Mouse (Mus musculus): ENCODE results near the gene Lonp1. TPM values are rescaled to one million over a fixed set of nuclear protein-coding genes. Genes with fewer than 3 reads are reported as not detected.
A peak's percentile ranks its signal among the peaks of the same experiment; 100 is the strongest.

The Lonp1 gene
- polyA plus RNA-seq, 1 experiment from 2014 or later: 43.3 TPM

DNA sequence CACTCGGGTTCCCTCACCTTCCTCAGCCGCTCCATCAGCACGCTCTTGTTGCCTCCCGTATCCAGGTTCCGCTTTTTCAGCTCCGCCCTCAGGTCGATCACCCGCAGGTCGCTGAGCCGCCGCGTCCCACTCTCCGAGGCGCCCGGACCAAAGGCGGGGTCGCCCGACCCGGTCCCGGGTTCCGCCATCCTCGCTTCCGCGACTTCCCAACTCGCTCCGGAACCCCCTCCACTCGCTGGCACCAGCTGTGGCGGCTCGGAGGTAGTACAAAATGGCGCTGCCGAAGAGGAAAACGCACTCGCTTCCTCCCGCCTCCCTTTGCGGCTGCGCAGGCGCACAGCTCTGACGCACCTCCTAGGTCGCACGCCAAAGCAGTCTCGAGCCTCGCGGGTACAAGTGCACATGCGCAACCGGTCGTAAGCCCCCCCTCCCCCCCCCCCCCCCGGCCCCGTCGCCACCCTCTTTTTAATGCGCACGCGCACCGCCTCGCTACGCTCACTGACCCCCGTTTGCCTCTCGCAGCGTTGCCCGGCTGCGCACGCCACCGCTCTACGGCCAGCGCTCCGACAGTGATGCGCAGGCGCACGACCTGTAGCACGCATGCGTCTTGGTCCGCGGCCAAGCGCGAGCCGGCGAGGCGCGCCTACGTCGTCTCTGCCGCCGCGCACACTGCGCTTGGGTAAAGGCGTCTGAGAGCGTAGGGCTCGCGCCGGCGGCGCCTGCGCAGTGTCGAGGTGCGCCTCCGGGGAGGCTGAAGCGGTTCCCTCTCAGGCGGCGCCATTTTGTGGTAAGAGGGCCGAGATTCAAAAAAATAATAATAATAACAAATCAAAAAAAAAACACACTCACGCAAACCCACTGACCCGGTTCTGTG is 42.2 kb downstream of the Lonp1 start, which contains the start of the genes Safb2 and Safb:
TSS of gene Safb2 (minus strand) at position 329 of the 874 bp plus-strand sequence.
TSS of gene Safb (plus strand) at position 569 of the 874 bp plus-strand sequence.
- H3K27ac ChIP-seq (replicated peaks): peak within 1 kb of the TSS; percentile 95
- H3K36me3 ChIP-seq: peaks cover 51% of the 10 kb centered on the region
- H3K4me2 ChIP-seq: peak within 1 kb of the TSS; percentile 92
- peaks cover 65% of the 10 kb centered on the region for H3K4me1 ChIP-seq
- H3K27me3 ChIP-seq (replicated peaks): no peaks in the 10 kb centered on the region
- H3K4me3 ChIP-seq (replicated peaks): peak within 1 kb of the TSS; percentile 88
- peak within 1 kb of the TSS; percentile 87 for H3K9ac ChIP-seq (replicated peaks)
- under 1% methylated on average over 93 of the region's 101 CpGs for WGBS
- ATAC-seq (ENCODE audit: low FRiP score): peak; percentile 95
- no peaks in the 10 kb centered on the region for H3K9me3 ChIP-seq (replicated peaks)

DNA sequence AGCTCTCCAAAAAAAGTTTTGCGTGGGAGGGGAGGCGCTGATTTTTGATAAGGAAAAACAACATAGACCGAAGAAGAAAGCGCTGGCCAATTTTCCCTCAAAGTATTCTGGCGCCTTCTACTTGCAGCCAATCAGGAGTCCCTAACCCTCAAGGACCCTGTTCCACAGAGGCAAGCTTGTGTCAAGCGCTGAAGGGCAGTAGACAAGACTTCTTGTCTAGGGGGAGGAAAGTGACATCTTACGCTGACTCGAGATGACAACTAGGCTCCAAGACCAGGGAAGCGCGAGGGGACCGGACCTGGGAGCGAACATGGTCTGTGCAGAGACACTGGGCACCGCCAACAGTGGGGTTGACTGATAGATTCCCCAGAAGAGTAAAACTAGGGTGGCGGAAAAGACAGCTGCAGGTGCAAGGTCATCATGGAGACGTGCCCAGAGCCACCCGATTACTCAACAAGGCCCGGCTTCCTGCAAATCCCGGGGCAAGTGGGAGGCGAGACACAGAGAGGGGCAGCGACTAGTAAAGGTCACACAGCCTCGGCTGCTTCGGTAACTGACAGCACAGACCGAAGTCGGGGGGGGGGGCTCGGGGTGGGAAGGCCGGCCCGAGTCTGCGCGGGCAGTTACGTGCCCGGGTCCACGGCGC is 43.0 kb downstream of the Lonp1 start:
- Histone ChIP-seq H3K4me2 (peak overlapping the region; percentile 92), H3K4me3 (replicated peaks) (peak overlapping the region; percentile 88), H3K27ac (replicated peaks) (peak overlapping the region; percentile 95), H3K4me1 (peaks cover 62% of the 10 kb centered on the region), H3K9ac (replicated peaks) (peak overlapping the region; percentile 87), H3K36me3 (peaks cover 51% of the 10 kb centered on the region), H3K27me3 (replicated peaks) (no peaks in the 10 kb centered on the region), H3K9me3 (replicated peaks) (no peaks in the 10 kb centered on the region)
- peak; percentile 0; the same call in 1 of the 2 replicates for ATAC-seq (ENCODE audit: low FRiP score)
- 5% methylated on average over 33 of the region's 33 CpGs for WGBS

DNA sequence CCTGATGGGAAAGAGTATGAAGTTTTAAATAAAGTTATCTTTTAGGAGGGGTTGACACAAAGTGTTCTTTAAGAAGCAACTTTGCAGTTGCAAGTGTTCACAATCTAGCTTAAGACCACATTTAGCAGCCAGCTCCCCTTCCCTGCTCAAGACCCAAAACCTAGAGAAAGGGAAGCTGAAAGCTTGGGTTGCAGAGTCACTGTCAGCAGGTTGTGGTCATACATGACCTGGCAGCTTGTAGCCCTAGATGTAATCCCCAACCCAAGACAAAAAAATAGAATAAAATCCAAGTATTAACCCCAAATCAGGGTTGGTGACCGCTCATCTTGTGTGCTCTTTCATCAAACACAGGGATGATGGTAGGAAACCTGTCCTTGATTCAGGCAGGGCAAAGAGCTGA is 43.6 kb downstream of the Lonp1 start:
- Histone ChIP-seq H3K27me3 (replicated peaks) (no peaks in the 10 kb centered on the region), H3K4me3 (replicated peaks) (peak overlapping the region; percentile 88), H3K27ac (replicated peaks) (peak overlapping the region; percentile 95; the same call in 1 of the 2 replicates), H3K9ac (replicated peaks) (peak overlapping the region; percentile 87), H3K9me3 (replicated peaks) (no peaks in the 10 kb centered on the region), H3K4me1 (peaks cover 56% of the 10 kb centered on the region), H3K4me2 (peak overlapping the region; percentile 92), H3K36me3 (peaks cover 52% of the 10 kb centered on the region)
- WGBS: 86% methylated on average over 1 of the region's 1 CpGs
- no peak for ATAC-seq (ENCODE audit: low FRiP score)

- 87% methylated on average over 3 of the region's 3 CpGs for WGBS
- Histone ChIP-seq H3K9me3 (replicated peaks) (no peaks in the 10 kb centered on the region), H3K4me2 (no peak overlapping the region), H3K36me3 (peaks cover 90% of the 10 kb centered on the region), H3K4me1 (no peaks in the 10 kb centered on the region; the same call in 1 of the 2 replicates), H3K4me3 (replicated peaks) (no peak overlapping the region), H3K27me3 (replicated peaks) (no peaks in the 10 kb centered on the region), H3K27ac (replicated peaks) (no peak overlapping the region), H3K9ac (replicated peaks) (no peak overlapping the region)
- ATAC-seq (ENCODE audit: low FRiP score): no peak
Observed at GRCm38 (mm10) chr17:56572939-56573338, 53.7 kb downstream of the Lonp1 start.

GRCm38 (mm10) chr17:56572154-56572553 is 54.5 kb downstream of the Lonp1 start:
- Histone ChIP-seq H3K36me3 (peaks cover 90% of the 10 kb centered on the region), H3K9ac (replicated peaks) (no peak overlapping the region), H3K27me3 (replicated peaks) (no peaks in the 10 kb centered on the region), H3K27ac (replicated peaks) (no peak overlapping the region), H3K4me3 (replicated peaks) (no peak overlapping the region), H3K4me1 (no peaks in the 10 kb centered on the region; the same call in 1 of the 2 replicates), H3K9me3 (replicated peaks) (no peaks in the 10 kb centered on the region), H3K4me2 (no peak overlapping the region)
- no peak for ATAC-seq (ENCODE audit: low FRiP score)
- WGBS: 17% methylated on average over 1 of the region's 1 CpGs

- WGBS: 92% methylated on average over 4 of the region's 4 CpGs
- Histone ChIP-seq H3K4me2 (no peak overlapping the region), H3K4me1 (no peaks in the 10 kb centered on the region; the same call in 1 of the 2 replicates), H3K36me3 (peaks cover 97% of the 10 kb centered on the region), H3K27ac (replicated peaks) (no peak overlapping the region), H3K9me3 (replicated peaks) (no peaks in the 10 kb centered on the region), H3K27me3 (replicated peaks) (no peaks in the 10 kb centered on the region), H3K4me3 (replicated peaks) (no peak overlapping the region), H3K9ac (replicated peaks) (no peak overlapping the region)
- no peak for ATAC-seq (ENCODE audit: low FRiP score)
Observed at GRCm38 (mm10) chr17:56570287-56570686, 56.4 kb downstream of the Lonp1 start.

DNA sequence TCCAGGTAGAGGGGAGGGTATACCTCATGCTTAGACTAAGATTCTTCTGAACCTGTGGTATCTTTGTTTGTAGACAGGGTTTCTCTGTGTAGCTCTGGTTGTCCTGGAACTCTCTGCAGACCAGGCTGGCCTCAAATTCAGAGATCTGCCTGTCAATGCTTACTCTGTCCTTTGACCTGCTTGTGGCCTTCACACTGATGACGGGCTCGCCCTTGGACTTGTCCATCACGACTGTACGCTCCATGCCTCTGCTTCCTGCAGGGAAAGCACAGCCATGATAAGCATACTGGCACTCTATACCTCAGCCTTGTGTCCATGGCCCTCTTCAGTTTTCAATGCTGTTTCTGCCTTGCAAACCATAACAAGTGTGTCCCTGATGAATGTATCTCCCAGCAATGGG is 59.3 kb downstream of the Lonp1 start:
- no peaks in the 10 kb centered on the region for H3K9me3 ChIP-seq (replicated peaks)
- no peak overlapping the region for H3K4me3 ChIP-seq (replicated peaks)
- H3K4me1 ChIP-seq: no peaks in the 10 kb centered on the region; the same call in 1 of the 2 replicates
- 98% methylated on average over 4 of the region's 4 CpGs for WGBS
- no peak for ATAC-seq (ENCODE audit: low FRiP score)
- H3K9ac ChIP-seq (replicated peaks): no peak overlapping the region
- no peak overlapping the region for H3K27ac ChIP-seq (replicated peaks)
- no peak overlapping the region for H3K4me2 ChIP-seq
- peaks cover 99% of the 10 kb centered on the region for H3K36me3 ChIP-seq
- no peaks in the 10 kb centered on the region for H3K27me3 ChIP-seq (replicated peaks)

GRCm38 (mm10) chr17:56566918-56567317 is 59.8 kb downstream of the Lonp1 start:
- Histone ChIP-seq H3K27ac (replicated peaks) (no peak overlapping the region), H3K27me3 (replicated peaks) (no peaks in the 10 kb centered on the region), H3K9me3 (replicated peaks) (no peaks in the 10 kb centered on the region), H3K36me3 (peaks cover 99% of the 10 kb centered on the region), H3K4me1 (no peaks in the 10 kb centered on the region), H3K4me2 (no peak overlapping the region), H3K4me3 (replicated peaks) (no peak overlapping the region), H3K9ac (replicated peaks) (no peak overlapping the region)
- ATAC-seq (ENCODE audit: low FRiP score): no peak
- 91% methylated on average over 5 of the region's 5 CpGs for WGBS

DNA sequence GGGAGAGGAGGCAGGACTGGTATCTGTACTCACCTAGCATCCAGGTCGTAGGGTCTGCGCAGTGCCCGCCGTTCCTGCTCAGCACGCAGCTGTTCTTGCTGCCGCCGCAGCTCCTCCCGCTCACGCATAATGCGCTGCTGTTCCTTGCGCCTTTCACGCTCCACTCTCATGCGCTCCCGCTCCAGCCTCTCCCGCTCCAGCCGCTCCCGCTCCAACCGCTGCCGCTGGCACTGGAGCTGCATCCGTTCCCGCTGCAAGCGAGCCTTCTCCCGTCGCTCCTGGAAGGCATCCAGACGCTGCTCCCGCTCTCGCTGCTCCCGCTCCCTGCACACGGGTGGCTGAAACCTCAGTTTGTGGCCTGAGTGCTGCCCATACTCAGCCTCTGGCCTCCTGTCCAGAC is 60.4 kb downstream of the Lonp1 start:
- Histone ChIP-seq H3K9ac (replicated peaks) (no peak overlapping the region), H3K27ac (replicated peaks) (no peak overlapping the region), H3K36me3 (peaks cover 99% of the 10 kb centered on the region), H3K4me3 (replicated peaks) (no peak overlapping the region), H3K27me3 (replicated peaks) (no peaks in the 10 kb centered on the region), H3K4me1 (no peaks in the 10 kb centered on the region), H3K9me3 (replicated peaks) (no peaks in the 10 kb centered on the region), H3K4me2 (no peak overlapping the region)
- 93% methylated on average over 29 of the region's 29 CpGs for WGBS
- no peak for ATAC-seq (ENCODE audit: low FRiP score)
